Mouse (Mus musculus) B cell, adult 62 days (primary cell): ENCODE data around the gene Zbbx. TPM values are rescaled to one million over a fixed set of nuclear protein-coding genes. Genes with fewer than 3 reads are reported as not detected.

Experiments used
- total RNA-seq: library from RNA; stranded (reverse); gene quantifications from 4 replicates; pipeline ENCODE4 v1.2.4, GENCODE M21; 2023

Gene Zbbx
- not detected in 4 replicates for total RNA-seq

GRCm38 (mm10) chr3:75164838-75165496, at the start of gene Zbbx:
Gene Zbbx, minus strand, starts transcription at chr3:75165034.

Other genes starting within 250 kb of the Zbbx start
- gene Serpini2, start 105.0 kb upstream of the Zbbx start, total RNA-seq, result not detected in 4 replicates